Mouse (Mus musculus) midbrain, embryonic 11.5 days (tissue): ENCODE data around the gene Lrguk. TPM values are rescaled to one million over a fixed set of nuclear protein-coding genes. Genes with fewer than 3 reads are reported as not detected.

ENCODE experiments used
- ATAC-seq: fragments of 200-750 bp; cut with Nextera tagmentation; 2 replicates; pipeline ENCODE4 v1.8.0; 2017; ENCODE audit warnings: moderate TSS enrichment, moderate library complexity; ENCODE audit not compliant: low FRiP score
- DNase-seq: peaks from one replicate; pipeline ENCODE4 v3.0.0; 2015; ENCODE audit warnings: low spot score; ENCODE audit errors: missing footprints
- H3K27ac ChIP-seq: fragments of 300-500 bp; sonication (generic); 2 replicates; pipeline ENCODE4 v1.5.1; 2014; ENCODE audit warnings: low read depth, low read length
- H3K27me3 ChIP-seq: fragments of 300-500 bp; sonication (generic); 2 replicates; pipeline ENCODE4 v1.6.1; 2014; ENCODE audit warnings: mild to moderate bottlenecking, low read length, moderate library complexity, mixed read lengths; ENCODE audit not compliant: control insufficient read depth, insufficient read depth
- H3K36me3 ChIP-seq: fragments of 300-500 bp; sonication (generic); 2 replicates; pipeline ENCODE4 v1.6.1; 2014; ENCODE audit warnings: mild to moderate bottlenecking, low read length, moderate library complexity, mixed read lengths; ENCODE audit not compliant: control insufficient read depth, insufficient read depth
- H3K4me1 ChIP-seq: fragments of 300-500 bp; sonication (generic); 2 replicates; pipeline ENCODE4 v1.6.1; 2014; ENCODE audit warnings: low read length; ENCODE audit not compliant: control insufficient read depth, insufficient read depth
- H3K4me2 ChIP-seq: fragments of 300-500 bp; sonication (generic); 2 replicates; pipeline ENCODE4 v1.6.1; 2014; ENCODE audit warnings: mild to moderate bottlenecking, moderate library complexity
- H3K4me3 ChIP-seq: fragments of 300-500 bp; sonication (generic); 2 replicates; pipeline ENCODE4 v1.5.1; 2014; ENCODE audit warnings: low read depth, low read length
- H3K9ac ChIP-seq: fragments of 300-500 bp; sonication (generic); 2 replicates; pipeline ENCODE4 v1.6.1; 2014; ENCODE audit warnings: low read length
- H3K9me3 ChIP-seq: fragments of 300-500 bp; sonication (generic); 2 replicates; pipeline ENCODE4 v1.6.1; 2016; ENCODE audit warnings: low read length; ENCODE audit not compliant: control insufficient read depth
- whole genome bisulfite sequencing: fragments of 180-500 bp; shearing (Covaris S2); extraction: QIAGEN DNeasy Blood & Tissue Kit; methylation state at CpG from one replicate; pipeline ENCODE4 v1.1.7; 2014; 5-methylcytosine and 5-hydroxymethylcytosine counted together
- polyA plus RNA-seq: library from polyadenylated mRNA; unstranded; fragments of >200 nt; fragmentation: Nextera tagmentation; extraction: Ambion mirVana; gene quantifications from 2 replicates; pipeline ENCODE4 v1.2.1, GENCODE M21; 2014

Gene Lrguk
- polyA plus RNA-seq, 1 experiment from 2014 or later, result 0.78 TPM

GRCm38 (mm10) chr6:34174715-34175114 lies 145.5 kb downstream of the Lrguk start:
- H3K9ac ChIP-seq, result no peak overlapping the region
- H3K27me3 ChIP-seq, result no peaks in the 10 kb centered on the region
- 89% methylated on average over 8 of the region's 8 CpGs for WGBS
- H3K4me2 ChIP-seq, result no peak overlapping the region
- no peak overlapping the region for H3K27ac ChIP-seq
- H3K4me1 ChIP-seq, result peaks cover 9% of the 10 kb centered on the region
- DNase-seq (no peak), ATAC-seq (no peak)
- H3K36me3 ChIP-seq, result no peaks in the 10 kb centered on the region; the same call in 1 of the 2 replicates
- no peak overlapping the region for H3K4me3 ChIP-seq
- no peaks in the 10 kb centered on the region for H3K9me3 ChIP-seq

GRCm38 (mm10) chr6:34176111-34176863 lies 147.0 kb downstream of the Lrguk start:
- 4% methylated on average over 29 of the region's 29 CpGs for WGBS
- DNase-seq, result no peak

GRCm38 (mm10) chr6:34176864-34177247 lies 147.6 kb downstream of the Lrguk start, which contains the start of gene Slc35b4:
TSS of gene Slc35b4 (minus strand) at chr6:34177111.
- 1% methylated on average over 29 of the region's 29 CpGs for WGBS
- H3K27me3 ChIP-seq, result no peaks in the 10 kb centered on the region
- peak; percentile 99 for DNase-seq
- H3K36me3 ChIP-seq, result no peaks in the 10 kb centered on the region
- peak within 1 kb of the TSS; percentile 49 for H3K4me2 ChIP-seq
- peak within 1 kb of the TSS; percentile 81 for H3K4me3 ChIP-seq
- ATAC-seq, result peak; percentile 100
- peaks cover 2% of the 10 kb centered on the region; the same call in 1 of the 2 replicates for H3K9me3 ChIP-seq
- peak within 1 kb of the TSS; percentile 50; the same call in 1 of the 2 replicates for H3K27ac ChIP-seq
- H3K9ac ChIP-seq, result peak within 1 kb of the TSS; percentile 90
- peaks cover 9% of the 10 kb centered on the region for H3K4me1 ChIP-seq

More at GRCm38 (mm10) chr6:34176111-34176863, 147.0 kb downstream of the Lrguk start:
- Histone ChIP-seq H3K9ac (peak overlapping the region; percentile 90), H3K27me3 (no peaks in the 10 kb centered on the region), H3K9me3 (peaks cover 2% of the 10 kb centered on the region; the same call in 1 of the 2 replicates), H3K4me2 (peak overlapping the region; percentile 49), H3K4me1 (peaks cover 9% of the 10 kb centered on the region), H3K27ac (peak overlapping the region; percentile 50; the same call in 1 of the 2 replicates), H3K36me3 (no peaks in the 10 kb centered on the region), H3K4me3 (peak overlapping the region; percentile 81)
- peak; percentile 89 for ATAC-seq

GRCm38 (mm10) chr6:34179007-34179406 lies 149.8 kb downstream of the Lrguk start:
- peaks cover 2% of the 10 kb centered on the region; the same call in 1 of the 2 replicates for H3K9me3 ChIP-seq
- no peak overlapping the region for H3K4me2 ChIP-seq
- no peak overlapping the region for H3K9ac ChIP-seq
- 84% methylated on average over 3 of the region's 3 CpGs for WGBS
- no peak overlapping the region for H3K27ac ChIP-seq
- no peaks in the 10 kb centered on the region for H3K27me3 ChIP-seq
- DNase-seq, result no peak
- no peak for ATAC-seq
- no peak overlapping the region for H3K4me3 ChIP-seq
- no peaks in the 10 kb centered on the region for H3K36me3 ChIP-seq
- H3K4me1 ChIP-seq, result peaks cover 9% of the 10 kb centered on the region

- 86% methylated on average over 4 of the region's 4 CpGs for WGBS
- H3K27me3 ChIP-seq, result no peaks in the 10 kb centered on the region
- H3K4me1 ChIP-seq, result peaks cover 9% of the 10 kb centered on the region
- no peak overlapping the region for H3K27ac ChIP-seq
- peaks cover 2% of the 10 kb centered on the region; the same call in 1 of the 2 replicates for H3K9me3 ChIP-seq
- no peaks in the 10 kb centered on the region for H3K36me3 ChIP-seq
- H3K4me3 ChIP-seq, result no peak overlapping the region
- no peak for ATAC-seq
- H3K4me2 ChIP-seq, result no peak overlapping the region
- no peak for DNase-seq
- no peak overlapping the region for H3K9ac ChIP-seq
These were observed 150.7 kb downstream of the Lrguk start for GRCm38 (mm10) chr6:34179911-34180310.

GRCm38 (mm10) chr6:34181961-34182360 lies 152.7 kb downstream of the Lrguk start:
- no peak for ATAC-seq

GRCm38 (mm10) chr6:34183326-34183725 lies 154.1 kb downstream of the Lrguk start:
- H3K4me3 ChIP-seq, result no peak overlapping the region
- no peaks in the 10 kb centered on the region for H3K36me3 ChIP-seq
- no peak overlapping the region for H3K27ac ChIP-seq
- 90% methylated on average over 3 of the region's 3 CpGs for WGBS
- no peak overlapping the region for H3K4me2 ChIP-seq
- DNase-seq (peak; percentile 53), ATAC-seq (no peak)
- H3K27me3 ChIP-seq, result no peaks in the 10 kb centered on the region
- H3K9me3 ChIP-seq, result peaks cover 2% of the 10 kb centered on the region; the same call in 1 of the 2 replicates
- no peak overlapping the region for H3K9ac ChIP-seq
- peaks cover 4% of the 10 kb centered on the region; the same call in 1 of the 2 replicates for H3K4me1 ChIP-seq

More at GRCm38 (mm10) chr6:34181961-34182360, 152.7 kb downstream of the Lrguk start:
- H3K4me3 ChIP-seq, result no peak overlapping the region
- H3K27ac ChIP-seq, result no peak overlapping the region
- peaks cover 1% of the 10 kb centered on the region; the same call in 1 of the 2 replicates for H3K4me1 ChIP-seq
- H3K9ac ChIP-seq, result no peak overlapping the region
- peaks cover 2% of the 10 kb centered on the region; the same call in 1 of the 2 replicates for H3K9me3 ChIP-seq
- WGBS, result 85% methylated on average over 3 of the region's 3 CpGs
- no peak overlapping the region for H3K4me2 ChIP-seq
- DNase-seq, result no peak
- no peaks in the 10 kb centered on the region for H3K27me3 ChIP-seq
- no peaks in the 10 kb centered on the region for H3K36me3 ChIP-seq
